Mouse (Mus musculus) midbrain, embryonic 13.5 days (tissue): ENCODE results near the gene Tcf3. TPM values are rescaled to one million over a fixed set of nuclear protein-coding genes. Genes with fewer than 3 reads are reported as not detected.

Experiments used
- ATAC-seq: fragments of 200-750 bp; cut with Nextera tagmentation; 2 replicates; pipeline ENCODE4 v1.8.0; 2017; ENCODE audit warnings: mild to moderate bottlenecking, moderate TSS enrichment, moderate library complexity
- H3K27ac ChIP-seq: fragments of 300-500 bp; sonication (generic); 2 replicates; pipeline ENCODE4 v1.5.1; 2015; ENCODE audit warnings: inconsistent platforms, mild to moderate bottlenecking, moderate library complexity
- H3K27me3 ChIP-seq: fragments of 300-500 bp; sonication (generic); 2 replicates; pipeline ENCODE4 v1.6.1; 2015; ENCODE audit warnings: mild to moderate bottlenecking, inconsistent platforms
- H3K36me3 ChIP-seq: fragments of 300-500 bp; sonication (generic); 2 replicates; pipeline ENCODE4 v1.6.1; 2015; ENCODE audit warnings: mild to moderate bottlenecking, inconsistent platforms
- H3K4me1 ChIP-seq: fragments of 300-500 bp; sonication (generic); replicated peaks from 2 replicates; pipeline ENCODE4 v1.6.1; 2015; ENCODE audit warnings: inconsistent platforms
- H3K4me2 ChIP-seq: fragments of 300-500 bp; sonication (generic); replicated peaks from 2 replicates; pipeline ENCODE4 v1.6.1; 2015; ENCODE audit warnings: moderate library complexity, mild to moderate bottlenecking, inconsistent platforms
- H3K4me3 ChIP-seq: fragments of 300-500 bp; sonication (generic); replicated peaks from 2 replicates; pipeline ENCODE4 v1.5.1; 2015; ENCODE audit warnings: mild to moderate bottlenecking, inconsistent platforms
- H3K9ac ChIP-seq: fragments of 300-500 bp; sonication (generic); replicated peaks from 2 replicates; pipeline ENCODE4 v1.6.1; 2015; ENCODE audit warnings: mild to moderate bottlenecking, inconsistent platforms
- H3K9me3 ChIP-seq: fragments of 300-500 bp; sonication (generic); 2 replicates; pipeline ENCODE4 v1.6.1; 2016; ENCODE audit warnings: mild to moderate bottlenecking, inconsistent platforms
- WGBS: fragments of 180-500 bp; shearing (Covaris S2); methylation state at CpG from one replicate; pipeline ENCODE4 v1.1.7; 2015; 5-methylcytosine and 5-hydroxymethylcytosine counted together
- polyA plus RNA-seq: library from polyadenylated mRNA; unstranded; fragments of >200 nt; fragmentation: Nextera tagmentation; extraction: Ambion mirVana; gene quantifications from 2 replicates; pipeline ENCODE4 v1.2.1, GENCODE M21; 2015

Gene Tcf3
- polyA plus RNA-seq, 1 experiment from 2014 or later, result 82.3 TPM

GRCm38 (mm10) chr10:80420729-80421128, 12.7 kb downstream of the Tcf3 start:
- ATAC-seq, result no peak
- no peaks in the 10 kb centered on the region for H3K9me3 ChIP-seq
- peaks cover 95% of the 10 kb centered on the region for H3K36me3 ChIP-seq
- no peak overlapping the region for H3K4me2 ChIP-seq
- H3K4me3 ChIP-seq, result no peak overlapping the region
- H3K4me1 ChIP-seq, result peaks cover 45% of the 10 kb centered on the region
- WGBS, result 91% methylated on average over 10 of the region's 10 CpGs
- peak overlapping the region; percentile 67 for H3K27ac ChIP-seq
- no peaks in the 10 kb centered on the region for H3K27me3 ChIP-seq
- no peak overlapping the region for H3K9ac ChIP-seq

- H3K36me3 ChIP-seq, result peaks cover 95% of the 10 kb centered on the region
- no peak overlapping the region; the same call in 1 of the 2 replicates for H3K9ac ChIP-seq
- H3K4me2 ChIP-seq, result no peak overlapping the region
- no peak overlapping the region for H3K4me3 ChIP-seq
- WGBS, result 80% methylated on average over 8 of the region's 8 CpGs
- peak overlapping the region; percentile 73 for H3K27ac ChIP-seq
- no peaks in the 10 kb centered on the region for H3K27me3 ChIP-seq
- no peaks in the 10 kb centered on the region for H3K9me3 ChIP-seq
- peaks cover 45% of the 10 kb centered on the region for H3K4me1 ChIP-seq
- no peak for ATAC-seq
These were observed 14.0 kb downstream of the Tcf3 start for GRCm38 (mm10) chr10:80419419-80419818.

GRCm38 (mm10) chr10:80418311-80418710, 15.1 kb downstream of the Tcf3 start:
- H3K27me3 ChIP-seq, result no peaks in the 10 kb centered on the region
- no peaks in the 10 kb centered on the region for H3K9me3 ChIP-seq
- 0 out of 2 replicates have a peak overlapping the region, but pooled peaks have one; percentile 43 for H3K9ac ChIP-seq
- peak overlapping the region; percentile 73 for H3K27ac ChIP-seq
- peaks cover 37% of the 10 kb centered on the region for H3K4me1 ChIP-seq
- H3K4me2 ChIP-seq, result 0 out of 2 replicates have a peak overlapping the region, but pooled peaks have one; percentile 13
- 43% methylated on average over 3 of the region's 3 CpGs for whole genome bisulfite sequencing
- no peak overlapping the region for H3K4me3 ChIP-seq
- H3K36me3 ChIP-seq, result peaks cover 95% of the 10 kb centered on the region
- 0 out of 2 replicates have a peak, but pooled peaks have one; percentile 24 for ATAC-seq

GRCm38 (mm10) chr10:80417841-80418240, 15.6 kb downstream of the Tcf3 start:
- WGBS, result 97% methylated on average over 1 of the region's 1 CpGs

GRCm38 (mm10) chr10:80417371-80417770, 16.1 kb downstream of the Tcf3 start:
- H3K27me3 ChIP-seq, result no peaks in the 10 kb centered on the region
- ATAC-seq, result no peak
- no peaks in the 10 kb centered on the region for H3K9me3 ChIP-seq
- H3K4me3 ChIP-seq, result no peak overlapping the region
- peaks cover 100% of the 10 kb centered on the region for H3K36me3 ChIP-seq
- H3K9ac ChIP-seq, result 0 out of 2 replicates have a peak overlapping the region, but pooled peaks have one; percentile 14
- 92% methylated on average over 10 of the region's 10 CpGs for WGBS
- peak overlapping the region; percentile 56 for H3K27ac ChIP-seq
- no peak overlapping the region for H3K4me2 ChIP-seq
- peaks cover 31% of the 10 kb centered on the region for H3K4me1 ChIP-seq

More at GRCm38 (mm10) chr10:80417841-80418240, 15.6 kb downstream of the Tcf3 start:
- Histone ChIP-seq H3K27ac (peak overlapping the region; percentile 56), H3K27me3 (no peaks in the 10 kb centered on the region), H3K9ac (no peak overlapping the region), H3K9me3 (no peaks in the 10 kb centered on the region), H3K4me3 (no peak overlapping the region), H3K4me2 (no peak overlapping the region), H3K36me3 (peaks cover 96% of the 10 kb centered on the region), H3K4me1 (peaks cover 32% of the 10 kb centered on the region)
- no peak for ATAC-seq

- H3K9ac ChIP-seq, result no peak overlapping the region
- H3K4me1 ChIP-seq, result peaks cover 25% of the 10 kb centered on the region
- no peaks in the 10 kb centered on the region for H3K27me3 ChIP-seq
- peaks cover 100% of the 10 kb centered on the region for H3K36me3 ChIP-seq
- no peak overlapping the region for H3K4me2 ChIP-seq
- no peak overlapping the region for H3K27ac ChIP-seq
- no peak for ATAC-seq
- 93% methylated on average over 7 of the region's 7 CpGs for WGBS
- H3K4me3 ChIP-seq, result no peak overlapping the region
- no peaks in the 10 kb centered on the region for H3K9me3 ChIP-seq
These were observed 17.9 kb downstream of the Tcf3 start for GRCm38 (mm10) chr10:80415566-80415965.

- 85% methylated on average over 44 of the region's 44 CpGs for WGBS
- no peak overlapping the region for H3K9ac ChIP-seq
- no peak for ATAC-seq
These were observed 20.5 kb downstream of the Tcf3 start for GRCm38 (mm10) chr10:80412656-80413541.

GRCm38 (mm10) chr10:80407924-80408323, 25.5 kb downstream of the Tcf3 start:
- no peak for ATAC-seq
- WGBS, result 50% methylated on average over 4 of the region's 4 CpGs
- 0 out of 2 replicates have a peak overlapping the region, but pooled peaks have one; percentile 87 for H3K27ac ChIP-seq
- 0 out of 2 replicates have a peak, but pooled peaks cover 4% of the 10 kb centered on the region for H3K9me3 ChIP-seq
- H3K4me2 ChIP-seq, result 0 out of 2 replicates have a peak overlapping the region, but pooled peaks have one; percentile 93
- peaks cover 29% of the 10 kb centered on the region for H3K4me1 ChIP-seq
- H3K27me3 ChIP-seq, result no peaks in the 10 kb centered on the region
- no peak overlapping the region for H3K9ac ChIP-seq
- H3K36me3 ChIP-seq, result peaks cover 60% of the 10 kb centered on the region
- H3K4me3 ChIP-seq, result no peak overlapping the region

More at GRCm38 (mm10) chr10:80412656-80413541, 20.5 kb downstream of the Tcf3 start:
- no peaks in the 10 kb centered on the region for H3K9me3 ChIP-seq
- H3K36me3 ChIP-seq, result peaks cover 92% of the 10 kb centered on the region
- no peak overlapping the region for H3K4me3 ChIP-seq
- peaks cover 5% of the 10 kb centered on the region for H3K4me1 ChIP-seq
- H3K27me3 ChIP-seq, result no peaks in the 10 kb centered on the region
- no peak overlapping the region for H3K4me2 ChIP-seq
- no peak overlapping the region; the same call in 1 of the 2 replicates for H3K27ac ChIP-seq

- peak within 1 kb of the TSS; percentile 90 for H3K9ac ChIP-seq
- H3K4me2 ChIP-seq, result peak within 1 kb of the TSS; percentile 93
- H3K36me3 ChIP-seq, result peaks cover 60% of the 10 kb centered on the region
- 0 out of 2 replicates have a peak, but pooled peaks cover 4% of the 10 kb centered on the region for H3K9me3 ChIP-seq
- peak; percentile 77 for ATAC-seq
- H3K27me3 ChIP-seq, result no peaks in the 10 kb centered on the region
- peaks cover 29% of the 10 kb centered on the region for H3K4me1 ChIP-seq
- peak within 1 kb of the TSS; percentile 83 for H3K4me3 ChIP-seq
- peak within 1 kb of the TSS; percentile 87 for H3K27ac ChIP-seq
- 2% methylated on average over 27 of the region's 27 CpGs for WGBS
These were observed 26.6 kb downstream of the Tcf3 start, which contains the start of gene Uqcr11 for GRCm38 (mm10) chr10:80406684-80407501. Uqcr11 (minus strand) TSS chr10:80406830.

- peak overlapping the region; percentile 83 for H3K4me3 ChIP-seq
- H3K27me3 ChIP-seq, result no peaks in the 10 kb centered on the region
- peaks cover 35% of the 10 kb centered on the region for H3K4me1 ChIP-seq
- H3K27ac ChIP-seq, result no peak overlapping the region
- no peak for ATAC-seq
- 0 out of 2 replicates have a peak, but pooled peaks cover 4% of the 10 kb centered on the region for H3K9me3 ChIP-seq
- H3K9ac ChIP-seq, result peak overlapping the region; percentile 90
- peak overlapping the region; percentile 93 for H3K4me2 ChIP-seq
- peaks cover 53% of the 10 kb centered on the region for H3K36me3 ChIP-seq
- WGBS, result 56% methylated on average over 10 of the region's 10 CpGs
These were observed 27.8 kb downstream of the Tcf3 start for GRCm38 (mm10) chr10:80405481-80406173.

- 93% methylated on average over 4 of the region's 4 CpGs for WGBS
- H3K4me3 ChIP-seq, result no peak overlapping the region
- H3K4me1 ChIP-seq, result peaks cover 44% of the 10 kb centered on the region
- no peak overlapping the region for H3K27ac ChIP-seq
- ATAC-seq, result no peak
- H3K9me3 ChIP-seq, result 0 out of 2 replicates have a peak, but pooled peaks cover 4% of the 10 kb centered on the region
- H3K27me3 ChIP-seq, result no peaks in the 10 kb centered on the region
- H3K9ac ChIP-seq, result no peak overlapping the region
- H3K36me3 ChIP-seq, result peaks cover 33% of the 10 kb centered on the region
- no peak overlapping the region for H3K4me2 ChIP-seq
These were observed 30.3 kb downstream of the Tcf3 start for GRCm38 (mm10) chr10:80403044-80403692.
